Mouse (Mus musculus): ENCODE measurements around the gene Igf2bp1. TPM values are rescaled to one million over a fixed set of nuclear protein-coding genes. Genes with fewer than 3 reads are reported as not detected.

Gene Igf2bp1
- total and polyA plus RNA-seq, 3 experiments: under 0.01 TPM; not detected in 2

- Histone ChIP-seq H3K4me2 (ENCODE audit: insufficient read depth, low read depth, poor library complexity, severe bottlenecking) (no peak overlapping the region), H3K79me2 (replicated peaks; ENCODE audit: control insufficient read depth, extremely low read depth, insufficient read depth, poor library complexity, severe bottlenecking) (no peaks in the 10 kb centered on the region), H3K9me3 (replicated peaks; ENCODE audit: low read length) (peaks cover 9% of the 10 kb centered on the region), H3K36me3 (replicated peaks in 1 of 2; ENCODE audit: control insufficient read depth in 1 of 2, insufficient read depth in 1 of 2, low read length in 1 of 2) (no peaks in the 10 kb centered on the region), H3K27me3 (replicated peaks) (peaks cover 82% of the 10 kb centered on the region), H3K4me1 (ENCODE audit: control insufficient read depth in 1 of 2, insufficient read depth in 2 of 2) (no peaks in the 10 kb centered on the region), H3K4me3 (replicated peaks in 1 of 3; ENCODE audit: low read depth in 2 of 3, low read length in 2 of 3, poor library complexity in 1 of 3) (no peak overlapping the region), H3K27ac (ENCODE audit: insufficient read depth, low read depth) (no peak overlapping the region), H3K9ac (ENCODE audit: insufficient read depth, low read depth) (no peak overlapping the region)
- dilution Hi-C loops (cut with MboI; ENCODE audit: extremely low pct_ligation_motif_present, extremely low pct_unique_long_range_greater_than_20kb, low sequenced_read_pairs) (no loop called here), in situ Hi-C loops (cut with MboI; ENCODE audit: low pct_ligation_motif_present, low pct_unique_long_range_greater_than_20kb, low sequenced_read_pairs) (no loop called here)
- no peak for DNase-seq (ENCODE audit: extremely low read depth)
- TF ChIP-seq CHD2 (IDR thresholded peaks at IDR 0.05; ENCODE audit: low read length) (no peak), MYC (IDR thresholded peaks at IDR 0.05; ENCODE audit: low read depth, low read length) (no peak), ZKSCAN1 (IDR thresholded peaks at IDR 0.05; ENCODE audit: borderline replicate concordance, low read depth, low read length) (no peak), JUND (conservative IDR thresholded peaks at IDR 0.05; ENCODE audit: low read depth, low read length) (no peak)
These were observed 14.6 kb downstream of the Igf2bp1 start for GRCm38 (mm10) chr11:95990886-95991708.

- no peak for TF ChIP-seq CHD1 (IDR thresholded peaks at IDR 0.05; ENCODE audit: low read depth, low read length)
- no peak for TF ChIP-seq JUN (IDR thresholded peaks at IDR 0.05; ENCODE audit: insufficient read depth, low read depth, low read length)
- no peak for TF ChIP-seq CHD2 (IDR thresholded peaks at IDR 0.05; ENCODE audit: low read length)
- no peak for TF ChIP-seq NRF1 (IDR thresholded peaks at IDR 0.05; ENCODE audit: low read depth, low read length)
- no peak for TF ChIP-seq SIN3A (IDR thresholded peaks at IDR 0.05; ENCODE audit: low read length)
- TF ChIP-seq MAX (IDR thresholded peaks at IDR 0.05; ENCODE audit: low read length): no peak
- TF ChIP-seq HCFC1 (IDR thresholded peaks at IDR 0.05; ENCODE audit: low read depth, low read length): no peak
- TF ChIP-seq ZC3H11A (IDR thresholded peaks at IDR 0.05; ENCODE audit: low read depth, low read length): no peak
- TF ChIP-seq ETS1 (conservative IDR thresholded peaks at IDR 0.05; ENCODE audit: low read depth, low read length): no peak
- TF ChIP-seq POLR2A (IDR thresholded peaks at IDR 0.05; ENCODE audit: low read depth, low read length): no peak
- TF ChIP-seq TBP (conservative IDR thresholded peaks at IDR 0.05; ENCODE audit: low read depth, low read length): no peak
- H3K9ac ChIP-seq (ENCODE audit: insufficient read depth, low read depth): no peak overlapping the region
- H3K79me2 ChIP-seq (replicated peaks; ENCODE audit: control insufficient read depth, extremely low read depth, insufficient read depth, poor library complexity, severe bottlenecking): no peaks in the 10 kb centered on the region
- no peaks in the 10 kb centered on the region for H3K4me1 ChIP-seq (ENCODE audit: control insufficient read depth in 1 of 2, insufficient read depth in 2 of 2)
- no peak overlapping the region for H3K27ac ChIP-seq (ENCODE audit: insufficient read depth, low read depth)
- peaks cover 77% of the 10 kb centered on the region for H3K27me3 ChIP-seq (replicated peaks)
- no peak overlapping the region for H3K4me2 ChIP-seq (ENCODE audit: insufficient read depth, low read depth, poor library complexity, severe bottlenecking)
- no peaks in the 10 kb centered on the region for H3K36me3 ChIP-seq (replicated peaks in 1 of 2; ENCODE audit: control insufficient read depth in 1 of 2, insufficient read depth in 1 of 2, low read length in 1 of 2)
- in situ Hi-C loops (cut with MboI; ENCODE audit: low pct_ligation_motif_present, low pct_unique_long_range_greater_than_20kb, low sequenced_read_pairs) (no loop called here), dilution Hi-C loops (cut with MboI; ENCODE audit: extremely low pct_ligation_motif_present, extremely low pct_unique_long_range_greater_than_20kb, low sequenced_read_pairs) (no loop called here)
- no peak for DNase-seq (ENCODE audit: extremely low read depth)
- no peak overlapping the region for H3K4me3 ChIP-seq (replicated peaks in 1 of 3; ENCODE audit: low read depth in 2 of 3, low read length in 2 of 3, poor library complexity in 1 of 3)
- peaks cover 9% of the 10 kb centered on the region for H3K9me3 ChIP-seq (replicated peaks; ENCODE audit: low read length)
These were observed 15.3 kb downstream of the Igf2bp1 start for GRCm38 (mm10) chr11:95990431-95990830.
